ENCODE assay signal across 8 mouse cellular contexts in genomic region chr7:143069751-143070400, GRCm38 (mm10). TPM values are rescaled to one million over a fixed set of nuclear protein-coding genes. Genes with fewer than 3 reads are reported as not detected.
DNase-seq lines count a peak whose midpoint lies in the region; ATAC-seq and TF ChIP-seq lines count a peak whose summit lies in the region.

No protein-coding gene starts in this region.

- no peak for DNase-seq in heart, adult 2 months
- DNase-seq in heart, adult 18-20 months: no peak
- no peak for DNase-seq in ES-E14 (ENCODE audit: low read depth, low spot score)
- DNase-seq in gastrocnemius, postnatal 25 days: no peak
- DNase-seq in right cerebral cortex, postnatal 25 days: no peak

- no peaks in the 10 kb centered on the region for H3K9me3 ChIP-seq in ES-E14 (ENCODE audit: control insufficient read depth, insufficient read depth, low read depth, low read length)
- no peaks in the 10 kb centered on the region for H3K9me3 ChIP-seq in embryonic facial prominence, embryonic 15.5 days (replicated peaks)
- no peaks in the 10 kb centered on the region for H3K9me3 ChIP-seq in megakaryocyte, embryonic 14.5 days

- no peak for ATAC-seq in embryonic facial prominence, embryonic 15.5 days (ENCODE audit: insufficient number of reproducible peaks, low FRiP score, low TSS enrichment, low read depth)
- peak; percentile 3 for ATAC-seq in inflammation-experienced regulatory T-cells, adult 6 months

- peak overlapping the region; percentile 97 for H3K27ac ChIP-seq in heart, adult 2 months
- peak overlapping the region; percentile 0; the same call in 1 of the 2 replicates for H3K27ac ChIP-seq in ES-E14 (ENCODE audit: insufficient read depth, low read depth, low read length, poor library complexity, severe bottlenecking)
- peak overlapping the region; percentile 90 for H3K27ac ChIP-seq in embryonic facial prominence, embryonic 15.5 days (replicated peaks)

- TF ChIP-seq CTCF in heart, adult 2 months (IDR thresholded peaks at IDR 0.05): no peak

- no peak for TF ChIP-seq POLR2A in heart, adult 2 months (IDR thresholded peaks at IDR 0.05; ENCODE audit: insufficient read depth, low read depth, low read length)

- in situ Hi-C loops in ES-E14 (cut with MboI; ENCODE audit: low sequenced_read_pairs in 2 of 2, unreplicated experiment in 2 of 2): no loop called here

- intact Hi-C loops in heart, adult 2 months (cut with DNase I): loop anchor here (1.0 to 2.0 kb wide), 3 partner anchors 15 to 62 kb away; no protein-coding TSS in a partner anchor

- H3K79me2 ChIP-seq in heart, adult 2 months (replicated peaks; ENCODE audit: control insufficient read depth, insufficient read depth, low read length): no peaks in the 10 kb centered on the region

- no peaks in the 10 kb centered on the region; the same call in 1 of the 2 replicates for H3K36me3 ChIP-seq in heart, adult 2 months (ENCODE audit: control insufficient read depth, insufficient read depth, low read length)
- H3K36me3 ChIP-seq in ES-E14 (ENCODE audit: control insufficient read depth, insufficient read depth, low read length, poor library complexity, severe bottlenecking): peaks cover 37% of the 10 kb centered on the region
- peaks cover 37% of the 10 kb centered on the region for H3K36me3 ChIP-seq in embryonic facial prominence, embryonic 15.5 days
- H3K36me3 ChIP-seq in megakaryocyte, embryonic 14.5 days (replicated peaks; ENCODE audit: low read length): peaks cover 69% of the 10 kb centered on the region

- peak overlapping the region; percentile 84 for H3K4me3 ChIP-seq in heart, adult 2 months
- H3K4me3 ChIP-seq in ES-E14 (ENCODE audit: insufficient read depth in 1 of 2, low read depth in 1 of 2, low read length in 2 of 2, poor library complexity in 1 of 2, severe bottlenecking in 1 of 2): peak overlapping the region; percentile 75 to 76
- peak overlapping the region; percentile 88 for H3K4me3 ChIP-seq in embryonic facial prominence, embryonic 15.5 days (replicated peaks)
- H3K4me3 ChIP-seq in megakaryocyte, embryonic 14.5 days (replicated peaks): peak overlapping the region; percentile 96

- 9% methylated on average over 30 of the region's 30 CpGs for WGBS in heart, adult 2 months
- WGBS in embryonic facial prominence, embryonic 15.5 days: 9% methylated on average over 30 of the region's 30 CpGs

- H3K4me1 ChIP-seq in heart, adult 2 months (ENCODE audit: control insufficient read depth, insufficient read depth, low read length): peaks cover 9% of the 10 kb centered on the region
- H3K4me1 ChIP-seq in ES-E14 (ENCODE audit: control insufficient read depth in 2 of 2, insufficient read depth in 2 of 2, low read length in 2 of 2, poor library complexity in 1 of 2): peaks cover 0 to 15% of the 10 kb centered on the region in 2 experiments; a peak in 1 of 4 replicates
- H3K4me1 ChIP-seq in embryonic facial prominence, embryonic 15.5 days: peaks cover 28% of the 10 kb centered on the region
- H3K4me1 ChIP-seq in megakaryocyte, embryonic 14.5 days: peaks cover 81% of the 10 kb centered on the region

- no peak for TF ChIP-seq EP300 in heart, adult 2 months (IDR thresholded peaks at IDR 0.05; ENCODE audit: insufficient read depth, low read depth, low read length)

- H3K27me3 ChIP-seq in heart, adult 2 months (ENCODE audit: control insufficient read depth, insufficient read depth, low read length): no peaks in the 10 kb centered on the region
- no peaks in the 10 kb centered on the region for H3K27me3 ChIP-seq in embryonic facial prominence, embryonic 15.5 days
- H3K27me3 ChIP-seq in megakaryocyte, embryonic 14.5 days (replicated peaks): peaks cover 15% of the 10 kb centered on the region

- H3K9ac ChIP-seq in heart, adult 2 months (ENCODE audit: low read depth, low read length): peak overlapping the region; percentile 80
- H3K9ac ChIP-seq in ES-E14 (ENCODE audit: insufficient read depth, low read depth, low read length, poor library complexity, severe bottlenecking): peak overlapping the region; percentile 83
- peak overlapping the region; percentile 78 for H3K9ac ChIP-seq in embryonic facial prominence, embryonic 15.5 days

- H3K4me2 ChIP-seq in embryonic facial prominence, embryonic 15.5 days (replicated peaks): peak overlapping the region; percentile 93

TF ChIP-seq in ES-E14, 5 proteins besides CTCF, POLR2A, EP300 and RAD21:
- TF ChIP-seq ZC3H11A (IDR thresholded peaks at IDR 0.05; ENCODE audit: borderline replicate concordance, low read depth, low read length) (no peak), MAFK (IDR thresholded peaks at IDR 0.05; ENCODE audit: insufficient read depth, low read depth, low read length) (no peak), ZNF384 (IDR thresholded peaks at IDR 0.05; ENCODE audit: low read depth, low read length) (no peak), CHD2 (IDR thresholded peaks at IDR 0.05; ENCODE audit: low read depth, low read length) (no peak), HCFC1 (IDR thresholded peaks at IDR 0.05; ENCODE audit: borderline replicate concordance, insufficient read depth, low read length) (no peak)
TF ChIP-seq in ES-E14: peak in this region for 0.

RNA-seq across cellular contexts. Expression of gene Tssc4, which starts 0.8 kb away (rescaled TPM):
- total RNA-seq in heart, adult 2 months (2021): 10 to 100 TPM; 13.6 to 14.8 TPM
- polyA plus RNA-seq in heart, adult 2 months (2012; rRNA removed): 33.2 and 36.9 TPM in 2 replicates
- 10 to 100 TPM; 13.1 to 14.9 TPM for total RNA-seq in heart, adult 18-20 months (2021)
- total RNA-seq in ES-E14 (2012; rRNA removed): 51.0 and 64.3 TPM in 2 replicates
- polyA plus RNA-seq in embryonic facial prominence, embryonic 15.5 days (2015; fragmentation: Nextera tagmentation; extraction: Ambion mirVana): 104 TPM in 2 replicates
- polyA plus RNA-seq in inflammation-experienced regulatory T-cells, adult 6 months (2017; shearing (Covaris generic)): 10 to 100 TPM; 35.5 to 40.4 (median 37.4) TPM
- 167 and 219 TPM in 2 replicates for polyA plus RNA-seq in megakaryocyte, embryonic 14.5 days (2012; ENCODE audit: insufficient read depth, low replicate concordance)
- total RNA-seq in gastrocnemius, postnatal 25 days (2021): 1 to 10 TPM; 7.4 to 8.6 TPM

RNA-seq across cellular contexts. Expression of gene Cd81, which starts 17.3 kb away (rescaled TPM):
- 100 to 1,000 TPM; 424 to 434 TPM for total RNA-seq in heart, adult 2 months (2021)
- polyA plus RNA-seq in heart, adult 2 months (2012; rRNA removed): 641 and 822 TPM in 2 replicates
- 100 to 1,000 TPM; 410 to 413 TPM for total RNA-seq in heart, adult 18-20 months (2021)
- 403 and 951 TPM in 2 replicates for total RNA-seq in ES-E14 (2012; rRNA removed)
- 576 and 606 TPM in 2 replicates for polyA plus RNA-seq in embryonic facial prominence, embryonic 15.5 days (2015; fragmentation: Nextera tagmentation; extraction: Ambion mirVana)
- 100 to 1,000 TPM; 237 to 292 (median 262) TPM for polyA plus RNA-seq in inflammation-experienced regulatory T-cells, adult 6 months (2017; shearing (Covaris generic))
- 774 and 1,679 TPM in 2 replicates for polyA plus RNA-seq in megakaryocyte, embryonic 14.5 days (2012; ENCODE audit: insufficient read depth, low replicate concordance)
- total RNA-seq in gastrocnemius, postnatal 25 days (2021): 100 to 1,000 TPM; 118 to 130 TPM

RNA-seq across cellular contexts. Expression of gene Trpm5, which starts 24.6 kb away (rescaled TPM):
- not detected for total RNA-seq in heart, adult 2 months (2021)
- polyA plus RNA-seq in heart, adult 2 months (2012; rRNA removed): 0.06 and 0.08 TPM in 2 replicates
- total RNA-seq in heart, adult 18-20 months (2021): under 1 TPM in 1 of 2 experiments, not detected in 1; 0.10 TPM
- total RNA-seq in ES-E14 (2012; rRNA removed): 1.0 TPM in 2 replicates
- polyA plus RNA-seq in embryonic facial prominence, embryonic 15.5 days (2015; fragmentation: Nextera tagmentation; extraction: Ambion mirVana): 12.0 and 12.5 TPM in 2 replicates
- under 1 TPM in 1 of 3 experiments, not detected in 2; 0.68 TPM for polyA plus RNA-seq in inflammation-experienced regulatory T-cells, adult 6 months (2017; shearing (Covaris generic))
- polyA plus RNA-seq in megakaryocyte, embryonic 14.5 days (2012; ENCODE audit: insufficient read depth, low replicate concordance): not detected in 2 replicates
- total RNA-seq in gastrocnemius, postnatal 25 days (2021): under 1 TPM in 1 of 2 experiments, not detected in 1; 0.13 TPM

RNA-seq across cellular contexts. Expression of gene Kcnq1, which starts 36.3 kb away (rescaled TPM):
- 10 to 100 TPM; 32.4 to 34.2 TPM for total RNA-seq in heart, adult 2 months (2021)
- 42.0 and 48.1 TPM in 2 replicates for polyA plus RNA-seq in heart, adult 2 months (2012; rRNA removed)
- total RNA-seq in heart, adult 18-20 months (2021): 10 to 100 TPM; 33.8 to 36.4 TPM
- 0.22 and 0.42 TPM in 2 replicates for total RNA-seq in ES-E14 (2012; rRNA removed)
- 1.2 and 1.4 TPM in 2 replicates for polyA plus RNA-seq in embryonic facial prominence, embryonic 15.5 days (2015; fragmentation: Nextera tagmentation; extraction: Ambion mirVana)
- polyA plus RNA-seq in inflammation-experienced regulatory T-cells, adult 6 months (2017; shearing (Covaris generic)): under 1 TPM in 2 of 3 experiments, not detected in 1; 0.19 to 0.42 TPM
- not detected in 2 replicates for polyA plus RNA-seq in megakaryocyte, embryonic 14.5 days (2012; ENCODE audit: insufficient read depth, low replicate concordance)
- under 1 TPM; 0.33 to 0.80 TPM for total RNA-seq in gastrocnemius, postnatal 25 days (2021)

Comparison
In these comparisons a context has a peak if more than half of its experiments do, and no peak if none do; other contexts are left out.
1. H3K27ac ChIP-seq: peak in every context shown above with its lines; median percentile 97 in heart, adult 2 months; 90 in embryonic facial prominence, embryonic 15.5 days; 0 in ES-E14.